Mouse (Mus musculus): ENCODE data around the gene Otub1.

GRCm38 (mm10) chr19:7187157-7187556 is 19.0 kb downstream of the Otub1 start:
- TF ChIP-seq POLR2A (IDR thresholded peaks at IDR 0.05; ENCODE audit: control insufficient read depth, extremely low read depth, insufficient read depth, low read length, poor library complexity) (no peak), CTCF (IDR thresholded peaks at IDR 0.05; ENCODE audit: borderline replicate concordance, control insufficient read depth, extremely low read depth, insufficient read depth, low read length, poor library complexity) (no peak)

Data from thymus, adult 2 months (tissue).